Mouse (Mus musculus) urinary bladder, adult 18-20 months (tissue): ENCODE data around the gene C1s1.
"Not testable (repeated sequence)": the region's sequence is repeated elsewhere in the genome, so short reads cannot be mapped to it uniquely, and the experiment has no call there.

Experiments used
- DNase-seq, 2 experiments: peaks; one replicate each; pipeline ENCODE4 v3.0.0; 2022; ENCODE audit warnings: low spot score in 2 of 2, mixed read lengths in 2 of 2

Gene C1s1

GRCm38 (mm10) chr6:124542284-124542683, at the start of gene C1s1:
Gene C1s1, minus strand, starts transcription at chr6:124542359.
- DNase-seq: peak; percentile 24 to 62

GRCm38 (mm10) chr6:124588771-124589170, 46.6 kb upstream of the C1s1 start:
- no peak for DNase-seq

- no peak for DNase-seq
Measured at GRCm38 (mm10) chr6:124586266-124586665, 44.1 kb upstream of the C1s1 start.

DNA sequence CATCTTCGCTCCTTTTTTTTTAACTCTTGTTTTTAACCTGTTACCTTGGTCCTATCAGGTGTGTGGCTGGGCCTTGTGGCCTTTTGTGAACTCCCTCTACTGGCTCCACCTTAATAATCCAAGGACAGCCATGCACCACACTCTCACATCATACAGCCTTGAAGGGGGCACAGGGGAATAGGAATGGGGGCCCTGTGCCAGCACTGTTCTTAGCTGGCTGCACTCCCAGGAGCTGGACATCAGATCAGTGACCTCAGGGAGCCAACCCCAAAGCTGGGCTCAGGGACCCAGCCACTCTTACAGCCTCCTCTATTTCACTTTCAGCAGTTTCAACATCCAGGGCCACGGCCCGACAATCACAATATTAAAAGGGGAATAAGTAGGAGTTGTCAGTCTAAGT, 43.6 kb upstream of the C1s1 start:
- no peak for DNase-seq

GRCm38 (mm10) chr6:124584935-124585334, 42.8 kb upstream of the C1s1 start:
- no peak for DNase-seq

DNA sequence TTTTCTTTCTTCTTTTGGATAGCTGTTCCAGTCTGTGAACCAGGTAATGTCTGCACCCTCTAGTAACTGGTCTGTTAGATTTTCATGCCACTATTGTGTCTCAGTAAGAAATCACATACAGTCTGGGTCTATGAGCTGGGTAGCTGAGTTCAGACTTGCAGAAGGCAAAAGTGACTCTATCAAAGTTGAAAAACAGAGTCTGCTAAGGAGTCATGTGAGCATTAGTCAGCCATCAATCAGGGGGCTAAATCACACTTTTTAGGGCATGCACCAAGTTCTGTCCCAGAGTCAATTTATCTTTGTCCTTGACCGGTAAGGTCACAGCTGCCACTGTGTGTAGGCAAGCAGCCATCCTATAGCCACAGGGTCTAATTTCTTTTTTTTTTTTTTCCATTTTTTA, 40.1 kb upstream of the C1s1 start:
- no peak for DNase-seq

DNA sequence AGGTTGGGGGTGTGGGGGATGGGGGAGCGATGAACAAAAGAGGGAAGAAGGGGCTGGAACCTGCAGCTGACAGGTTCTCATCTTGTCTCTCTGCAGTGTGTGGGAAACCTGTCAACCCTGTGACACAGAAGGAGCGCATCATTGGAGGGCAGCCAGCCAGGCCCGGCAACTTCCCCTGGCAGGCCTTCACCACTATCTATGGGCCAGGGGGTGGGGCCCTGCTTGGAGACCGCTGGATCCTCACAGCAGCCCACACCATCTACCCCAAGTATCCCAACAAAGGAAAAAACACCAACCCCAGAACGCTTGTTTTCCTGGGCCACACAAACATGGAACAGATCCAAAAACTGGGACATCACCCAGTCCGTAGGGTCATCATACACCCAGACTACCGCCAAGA, 38.0 kb upstream of the C1s1 start:
- not testable (repeated sequence) for DNase-seq

- DNase-seq: not testable (repeated sequence)
Measured at GRCm38 (mm10) chr6:124575155-124575678, 33.1 kb upstream of the C1s1 start.

DNA sequence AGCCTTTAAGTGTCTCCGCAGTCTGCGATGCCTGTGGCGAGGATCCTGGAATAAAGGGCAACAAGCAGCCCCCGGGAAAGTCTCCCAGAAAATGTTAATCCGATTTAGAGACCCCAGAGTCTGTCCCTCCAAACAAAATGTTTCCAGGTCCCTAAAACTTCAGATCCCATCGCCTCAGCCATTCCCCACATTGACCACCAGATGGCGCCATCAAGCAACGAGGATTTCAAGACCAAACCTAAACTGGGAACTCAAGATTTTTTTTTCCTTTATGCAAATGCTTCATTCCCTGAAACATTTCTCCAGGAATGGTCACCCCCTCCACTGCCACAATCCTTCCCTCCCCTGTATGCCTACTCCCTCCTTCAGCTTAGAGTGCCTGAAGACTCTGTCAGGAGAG, 27.9 kb upstream of the C1s1 start, which contains the start of gene C1rb:
C1rb (plus strand) TSS at position 269 of the 400 bp plus-strand sequence.
- DNase-seq: peak; percentile 36 to 37

- not testable (repeated sequence) for DNase-seq
Measured at GRCm38 (mm10) chr6:124561611-124562010, 19.5 kb upstream of the C1s1 start.

- not testable (repeated sequence) for DNase-seq
Measured at GRCm38 (mm10) chr6:124561156-124561555, 19.0 kb upstream of the C1s1 start.

DNA sequence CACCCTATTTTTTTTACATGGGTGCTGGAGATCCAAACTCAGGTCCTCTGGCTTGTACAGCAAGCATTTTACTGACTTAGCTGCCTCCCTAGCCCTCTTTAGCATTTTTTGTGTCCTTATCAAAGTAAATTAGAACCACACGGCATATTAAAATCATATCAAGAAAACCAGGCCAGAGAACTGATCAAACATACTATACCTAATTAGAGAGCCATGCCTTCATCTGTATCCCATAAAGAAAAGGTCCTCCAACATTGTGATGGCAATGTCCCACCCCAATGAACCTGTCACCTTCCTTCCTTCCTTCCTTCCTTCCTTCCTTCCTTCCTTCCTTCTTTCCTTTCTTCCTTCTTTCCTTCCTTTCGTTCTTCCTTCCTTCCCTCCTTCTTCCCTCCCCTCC, 13.8 kb upstream of the C1s1 start:
- DNase-seq: not testable (repeated sequence)

- DNase-seq: no peak
Measured at GRCm38 (mm10) chr6:124552766-124553165, 10.6 kb upstream of the C1s1 start.

DNA sequence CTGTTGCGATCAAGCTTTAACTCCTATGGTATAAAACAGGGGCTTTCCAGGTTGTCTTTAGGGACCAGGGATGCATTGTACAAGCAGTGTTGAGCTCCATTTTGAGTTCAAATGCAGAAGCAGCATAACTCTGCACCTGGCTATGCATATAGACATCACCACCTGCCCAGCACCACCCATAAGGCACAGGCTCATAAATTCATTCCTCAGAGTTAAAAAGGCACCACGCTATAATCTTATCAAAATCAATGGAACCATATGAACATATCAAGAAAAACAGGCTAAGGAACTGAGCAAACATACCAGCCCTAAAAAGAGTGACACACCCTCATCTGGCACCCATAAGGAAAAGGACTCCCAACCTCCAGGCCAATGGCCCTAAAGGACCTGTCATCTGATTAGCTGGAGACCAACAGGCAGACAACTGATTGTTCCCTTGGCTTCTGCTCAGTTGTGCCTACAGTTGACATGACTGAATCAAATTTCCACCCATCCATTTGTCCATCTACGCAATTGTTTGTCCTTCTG, 6.9 kb upstream of the C1s1 start:
- DNase-seq: no peak

- not testable (repeated sequence) for DNase-seq
Measured at GRCm38 (mm10) chr6:124547979-124548378, 5.8 kb upstream of the C1s1 start.

GRCm38 (mm10) chr6:124545425-124545824, 3.3 kb upstream of the C1s1 start:
- DNase-seq: no peak

GRCm38 (mm10) chr6:124544466-124544865, 2.3 kb upstream of the C1s1 start:
- DNase-seq: no peak

DNA sequence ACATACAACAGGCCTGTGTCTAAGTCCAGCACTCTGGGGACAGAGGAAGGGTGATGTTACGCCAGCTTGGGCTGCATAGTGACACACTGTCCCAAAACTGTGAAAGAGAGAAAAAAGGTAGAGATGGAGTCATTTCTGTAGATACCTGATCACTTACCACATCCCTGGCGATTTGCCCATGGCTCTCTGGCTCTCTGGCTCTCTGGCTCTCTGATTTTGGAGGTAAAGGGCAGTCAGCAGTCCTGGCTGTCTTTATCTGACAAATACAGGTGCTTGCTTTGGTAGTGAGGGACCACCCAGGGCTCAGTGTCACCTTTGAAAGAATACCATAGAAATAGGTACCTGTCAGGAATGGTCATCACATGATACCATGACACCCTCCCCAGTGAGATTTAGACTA, 983 bp downstream of the C1s1 start:
- DNase-seq: not testable (repeated sequence)

GRCm38 (mm10) chr6:124536125-124536829, 5.9 kb downstream of the C1s1 start:
- not testable (repeated sequence) for DNase-seq

DNA sequence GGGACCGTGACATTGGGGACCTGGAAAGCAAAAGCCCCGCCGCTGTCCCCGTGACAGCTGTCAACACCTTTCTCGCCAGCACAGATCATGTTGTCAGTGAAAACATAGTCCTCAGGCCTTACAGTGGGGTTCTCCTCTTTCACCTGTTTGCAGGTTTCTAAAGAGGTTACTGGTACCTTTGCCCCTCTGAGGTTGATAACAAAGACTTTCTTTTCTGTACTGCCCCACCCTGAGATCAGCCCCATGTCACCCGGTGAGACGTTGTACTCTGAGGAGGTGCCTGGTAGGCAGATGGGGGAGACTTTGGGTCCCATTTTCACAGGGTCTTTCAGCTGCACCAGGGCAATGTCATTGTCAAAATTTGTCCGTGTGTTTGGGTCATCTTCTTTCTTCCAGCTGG, 11.1 kb downstream of the C1s1 start:
- no peak for DNase-seq

- no peak for DNase-seq
Measured at GRCm38 (mm10) chr6:124527881-124528280, 14.3 kb downstream of the C1s1 start.

- DNase-seq: not testable (repeated sequence)
Measured at GRCm38 (mm10) chr6:124522082-124522481, 20.1 kb downstream of the C1s1 start.

GRCm38 (mm10) chr6:124517733-124518132, 24.4 kb downstream of the C1s1 start:
- DNase-seq: not testable (repeated sequence)
